Mouse (Mus musculus) small intestine, adult 2 months (tissue): Measurements from ENCODE around the gene Fam213b. TPM values are rescaled to one million over a fixed set of nuclear protein-coding genes. Genes with fewer than 3 reads are reported as not detected.

Experiments used
- H3K27ac ChIP-seq: fragments of 200-500 bp; 2 replicates; pipeline ENCODE4 v1.5.1; 2012; ENCODE audit warnings: low read depth, low read length, control low read depth, inconsistent platforms; ENCODE audit not compliant: insufficient read depth
- H3K27me3 ChIP-seq: fragments of 200-500 bp; 2 replicates; pipeline ENCODE4 v1.6.1; 2012; ENCODE audit warnings: mild to moderate bottlenecking, moderate library complexity, low read length, inconsistent platforms; ENCODE audit not compliant: control insufficient read depth, insufficient read depth
- H3K36me3 ChIP-seq: fragments of 200-500 bp; 2 replicates; pipeline ENCODE4 v1.6.1; 2012; ENCODE audit warnings: mild to moderate bottlenecking, low read length, control low read depth, inconsistent platforms; ENCODE audit not compliant: control insufficient read depth, insufficient read depth
- H3K4me1 ChIP-seq: fragments of 200-500 bp; 2 replicates; pipeline ENCODE4 v1.6.1; 2012; ENCODE audit warnings: low read length, inconsistent platforms, mixed read lengths; ENCODE audit not compliant: control insufficient read depth, insufficient read depth, insufficient read length
- H3K4me3 ChIP-seq: fragments of 200-500 bp; 2 replicates; pipeline ENCODE4 v1.5.1; 2012; ENCODE audit warnings: low read depth, mild to moderate bottlenecking, control low read depth, inconsistent platforms, low read length, moderate library complexity
- CTCF ChIP-seq: fragments of 200-500 bp; IDR thresholded peaks from 2 replicates; pipeline ENCODE4 v1.5.1; 2012; ENCODE audit warnings: low read depth, mild to moderate bottlenecking, control low read depth, inconsistent platforms, low read length, moderate library complexity, mixed read lengths; ENCODE audit not compliant: insufficient replicate concordance, insufficient read length; ENCODE audit errors: extremely low read depth
- POLR2A ChIP-seq: fragments of 200-500 bp; IDR thresholded peaks from 2 replicates; pipeline ENCODE4 v1.6.1; 2012; ENCODE audit warnings: low read depth, mild to moderate bottlenecking, control low read depth, inconsistent platforms, low read length, moderate library complexity
- WGBS: fragments of 180-500 bp; shearing (Covaris S2); methylation state at CpG from one replicate; pipeline ENCODE4 v1.1.7; 2018; 5-methylcytosine and 5-hydroxymethylcytosine counted together
- polyA plus RNA-seq: library from polyadenylated mRNA; depleted of rRNA; stranded (reverse); fragments of >200 nt; gene quantifications from 2 replicates; pipeline ENCODE4 v1.2.3, GENCODE M21; 2012

Fam213b gene
- polyA plus RNA-seq, 1 experiment: 197 TPM

DNA sequence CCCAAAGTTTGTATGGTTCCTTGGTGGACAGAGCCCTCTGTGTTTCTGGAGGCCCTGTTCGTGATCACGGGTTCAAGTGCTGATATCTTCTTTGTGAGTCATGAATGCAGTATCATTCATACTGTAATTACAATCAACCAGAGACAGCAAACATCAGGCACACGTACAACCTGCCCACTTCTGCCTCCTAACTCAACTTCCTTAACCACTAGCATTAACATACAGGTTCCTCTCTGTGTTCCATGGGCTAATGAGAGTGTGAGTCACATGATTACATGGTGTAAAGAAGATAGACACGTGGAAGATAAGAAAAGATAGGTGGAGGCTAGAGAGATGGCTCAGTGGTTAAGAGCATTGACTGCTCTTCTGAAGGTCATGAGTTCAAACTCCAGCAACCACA is 17.7 kb upstream of the Fam213b start:
- 35% methylated on average over 4 of the region's 4 CpGs for WGBS
- no peak overlapping the region for H3K4me3 ChIP-seq
- peak overlapping the region; percentile 92 for H3K27ac ChIP-seq
- no peaks in the 10 kb centered on the region for H3K27me3 ChIP-seq
- peaks cover 40% of the 10 kb centered on the region for H3K4me1 ChIP-seq
- no peak for TF ChIP-seq POLR2A
- TF ChIP-seq CTCF: no peak
- peaks cover 24% of the 10 kb centered on the region for H3K36me3 ChIP-seq

DNA sequence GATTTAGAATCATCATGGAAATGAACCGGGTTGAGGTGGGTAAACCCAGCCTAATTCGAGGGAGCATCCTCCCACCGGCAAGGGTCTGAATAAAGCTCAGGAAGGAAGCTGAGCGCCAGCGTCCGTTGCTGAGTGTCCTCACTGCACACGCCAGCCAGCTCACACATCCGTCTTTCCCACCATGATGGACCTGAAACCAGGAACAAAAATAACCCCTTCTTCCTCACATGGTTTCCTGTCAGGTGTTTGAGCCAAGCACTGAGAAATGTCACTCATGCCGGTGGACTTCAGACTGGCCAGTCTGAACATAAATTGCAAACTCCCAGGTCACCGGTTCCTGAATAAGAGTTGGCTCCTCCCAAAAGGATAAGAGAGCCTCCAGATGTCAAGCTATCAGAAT is 16.4 kb upstream of the Fam213b start:
- no peak for TF ChIP-seq POLR2A
- TF ChIP-seq CTCF: no peak
- H3K27ac ChIP-seq: peak overlapping the region; percentile 92
- H3K4me1 ChIP-seq: peaks cover 53% of the 10 kb centered on the region
- WGBS: 32% methylated on average over 10 of the region's 10 CpGs
- no peaks in the 10 kb centered on the region for H3K27me3 ChIP-seq
- peak overlapping the region; percentile 27 for H3K4me3 ChIP-seq
- peaks cover 18% of the 10 kb centered on the region for H3K36me3 ChIP-seq

DNA sequence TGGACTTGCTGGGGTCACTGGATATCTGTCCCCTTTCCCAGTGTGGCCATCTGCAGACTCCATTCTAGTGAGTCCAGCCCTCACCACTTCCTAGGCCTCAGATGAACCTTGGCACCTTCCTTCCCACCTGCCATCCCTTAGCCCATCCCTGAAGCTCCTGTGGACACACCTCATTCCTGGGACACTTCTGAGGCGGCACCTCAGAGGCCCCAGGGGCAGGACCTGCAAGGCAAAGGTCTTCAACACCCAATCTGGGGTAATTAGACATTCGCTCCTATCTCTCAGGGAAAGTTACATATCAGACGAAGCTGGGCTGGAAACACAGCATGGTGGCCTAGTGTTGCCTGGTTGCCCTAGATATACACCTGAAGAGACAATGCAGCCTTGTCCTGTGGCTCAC is 15.8 kb upstream of the Fam213b start:
- H3K4me3 ChIP-seq: no peak overlapping the region
- TF ChIP-seq CTCF (no peak), POLR2A (0 out of 2 replicates have a peak, but pooled peaks have one; percentile 16)
- peak overlapping the region; percentile 92 for H3K27ac ChIP-seq
- no peaks in the 10 kb centered on the region for H3K27me3 ChIP-seq
- H3K4me1 ChIP-seq: peaks cover 54% of the 10 kb centered on the region
- peaks cover 18% of the 10 kb centered on the region for H3K36me3 ChIP-seq
- 44% methylated on average over 3 of the region's 3 CpGs for WGBS

DNA sequence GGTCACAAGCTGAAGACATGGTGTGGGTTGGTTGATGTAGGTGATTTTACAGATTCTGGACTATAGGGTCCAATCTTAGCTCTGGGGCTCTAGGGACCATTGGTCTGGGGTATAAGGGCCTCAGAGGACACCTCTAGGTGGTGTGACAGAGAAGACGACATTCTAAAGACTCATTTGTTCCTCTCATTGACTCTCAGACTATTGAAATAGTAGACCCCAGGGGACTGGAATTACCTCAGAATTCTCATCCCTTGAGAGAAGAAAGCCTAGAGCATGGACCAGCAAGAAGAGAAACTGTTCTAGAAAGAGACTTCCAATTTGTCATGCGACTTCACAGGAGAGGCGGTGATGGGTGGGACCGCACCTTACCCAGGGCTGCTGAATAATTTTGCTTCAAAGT is 15.3 kb upstream of the Fam213b start:
- Histone ChIP-seq H3K4me1 (peaks cover 56% of the 10 kb centered on the region), H3K4me3 (no peak overlapping the region), H3K27me3 (no peaks in the 10 kb centered on the region), H3K27ac (peak overlapping the region; percentile 82), H3K36me3 (peaks cover 18% of the 10 kb centered on the region)
- TF ChIP-seq CTCF: no peak
- TF ChIP-seq POLR2A: no peak
- 83% methylated on average over 4 of the region's 4 CpGs for WGBS

DNA sequence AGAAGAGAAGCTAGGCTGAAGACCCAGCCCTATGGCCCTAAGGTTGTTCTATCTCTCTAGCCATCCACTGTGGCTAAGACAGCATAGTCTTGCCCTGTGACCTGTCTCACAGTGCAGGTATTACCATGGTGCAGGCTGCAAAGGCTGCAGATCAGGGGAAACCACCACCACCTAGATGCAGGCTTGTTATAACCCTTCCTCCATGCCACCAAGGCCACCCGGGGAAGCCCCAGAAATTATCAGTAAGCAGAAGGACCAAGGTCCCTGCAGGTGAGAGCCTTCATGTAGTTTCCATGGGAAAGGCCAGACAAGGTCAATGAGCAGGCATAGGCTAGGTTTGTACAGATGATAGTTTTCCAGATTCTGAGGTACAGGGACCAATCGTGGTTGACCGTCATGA is 14.9 kb upstream of the Fam213b start:
- WGBS: 62% methylated on average over 3 of the region's 3 CpGs
- no peak for TF ChIP-seq CTCF
- no peak for TF ChIP-seq POLR2A
- no peak overlapping the region for H3K4me3 ChIP-seq
- H3K36me3 ChIP-seq: peaks cover 17% of the 10 kb centered on the region
- peaks cover 56% of the 10 kb centered on the region for H3K4me1 ChIP-seq
- peak overlapping the region; percentile 82 for H3K27ac ChIP-seq
- H3K27me3 ChIP-seq: no peaks in the 10 kb centered on the region

DNA sequence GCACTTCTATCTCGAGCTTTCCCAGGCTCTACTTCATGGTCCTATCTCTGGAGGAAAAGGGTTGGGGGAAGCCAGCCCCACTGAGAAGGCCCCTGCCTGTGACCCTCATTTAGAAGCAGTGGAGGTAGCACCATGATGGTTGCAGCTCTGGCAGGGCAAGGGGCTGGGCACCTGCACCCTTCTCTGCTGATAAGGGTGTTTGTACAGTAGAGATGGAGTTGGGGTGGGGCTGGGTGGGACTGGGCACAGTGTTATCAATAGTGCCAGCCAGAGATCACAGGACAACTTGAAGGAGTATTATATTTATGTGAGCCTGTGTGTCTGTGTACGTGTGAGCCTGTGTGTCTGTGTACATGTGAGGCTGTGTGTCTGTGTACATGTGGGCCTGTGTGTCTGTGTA is 12.7 kb upstream of the Fam213b start:
- no peaks in the 10 kb centered on the region for H3K27me3 ChIP-seq
- peak; percentile 39; the same call in 1 of the 2 replicates for TF ChIP-seq POLR2A
- no peak for TF ChIP-seq CTCF
- WGBS: 27% methylated on average over 2 of the region's 2 CpGs
- H3K4me1 ChIP-seq: peaks cover 59% of the 10 kb centered on the region
- no peak overlapping the region for H3K4me3 ChIP-seq
- H3K27ac ChIP-seq: peak overlapping the region; percentile 87
- H3K36me3 ChIP-seq: peaks cover 4% of the 10 kb centered on the region; the same call in 1 of the 2 replicates

DNA sequence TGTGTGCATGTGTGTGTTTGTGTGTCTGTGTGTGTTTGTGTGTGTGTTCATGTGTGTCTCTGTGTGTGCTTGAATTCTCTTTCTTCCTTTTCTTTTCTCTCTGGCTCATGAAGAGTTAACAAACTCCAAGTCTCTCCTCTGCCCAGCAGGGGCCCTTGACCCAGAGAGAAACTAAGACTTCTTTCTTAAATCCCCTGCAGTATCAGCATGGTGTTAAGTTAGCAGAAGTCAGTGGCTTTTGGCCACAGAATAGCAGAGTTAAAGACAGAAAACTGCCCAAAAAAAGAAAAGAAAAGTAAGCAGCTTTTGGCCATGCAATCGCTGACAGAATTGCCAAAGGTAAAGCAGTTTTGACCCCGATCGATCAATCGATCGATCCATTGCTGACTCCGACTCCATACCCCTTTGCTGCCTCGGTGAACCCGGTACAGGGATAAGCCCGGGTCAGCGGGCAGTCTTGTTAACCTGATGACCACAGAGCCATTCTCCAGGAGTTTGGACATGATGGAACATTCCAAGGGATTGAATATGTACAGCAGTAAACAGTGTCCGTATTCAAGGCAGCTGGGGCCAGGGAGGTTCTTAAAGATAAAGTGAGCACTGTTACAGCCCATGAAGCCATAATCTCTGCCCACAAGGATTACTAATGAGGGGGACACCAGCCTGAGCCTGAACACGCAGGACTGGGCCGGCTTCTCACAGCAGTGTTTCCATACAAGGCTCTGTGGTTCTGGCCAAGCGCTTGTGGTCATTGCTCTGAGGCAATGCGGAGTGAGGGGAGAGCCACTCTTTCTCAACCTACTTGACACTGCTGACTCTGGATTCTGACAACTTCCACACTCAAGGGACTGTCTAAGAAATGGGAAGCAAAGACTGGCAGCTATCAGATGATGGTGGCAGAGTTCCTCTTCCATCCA is 11.9 kb upstream of the Fam213b start:
- no peaks in the 10 kb centered on the region for H3K36me3 ChIP-seq
- H3K4me1 ChIP-seq: peaks cover 51% of the 10 kb centered on the region
- no peaks in the 10 kb centered on the region for H3K27me3 ChIP-seq
- WGBS: 22% methylated on average over 15 of the region's 15 CpGs
- H3K27ac ChIP-seq: peak overlapping the region; percentile 87
- TF ChIP-seq POLR2A: no peak
- TF ChIP-seq CTCF: no peak
- H3K4me3 ChIP-seq: no peak overlapping the region
